Mouse (Mus musculus): ENCODE measurements around the gene Cd151. TPM values are rescaled to one million over a fixed set of nuclear protein-coding genes. Genes with fewer than 3 reads are reported as not detected.

Cd151 gene
- polyA plus RNA-seq, 1 experiment from 2014 or later, result 49.6 TPM

- peaks cover 53% of the 10 kb centered on the region for H3K4me1 ChIP-seq (ENCODE audit: insufficient read depth, low read depth, low read length)
- 12% methylated on average over 38 of the region's 38 CpGs for WGBS
- ATAC-seq, result no peak
- peak overlapping the region; percentile 46 for H3K9ac ChIP-seq (replicated peaks; ENCODE audit: low read depth)
- TF ChIP-seq CTCF (IDR thresholded peaks at IDR 0.05), result no peak
- DNase-seq (ENCODE audit: low spot score), result peak; percentile 44
- peak overlapping the region; percentile 28 for H3K4me3 ChIP-seq (ENCODE audit: low read depth, low read length)
- H3K27ac ChIP-seq (ENCODE audit: low read length), result peak overlapping the region; percentile 86
- H3K9me3 ChIP-seq (ENCODE audit: low read length), result no peaks in the 10 kb centered on the region
- no peaks in the 10 kb centered on the region; the same call in 1 of the 2 replicates for H3K27me3 ChIP-seq (replicated peaks; ENCODE audit: insufficient read depth, low read length)
- H3K36me3 ChIP-seq (ENCODE audit: insufficient read depth, low read length), result peaks cover under 1% of the 10 kb centered on the region; the same call in 1 of the 2 replicates
- peak overlapping the region; percentile 54 for H3K4me2 ChIP-seq (replicated peaks; ENCODE audit: low read depth, low read length)
Measured at GRCm38 (mm10) chr7:141464603-141465201, 2.5 kb upstream of the Cd151 start.

- peak; percentile 11 for DNase-seq (ENCODE audit: low spot score)
- ATAC-seq, result no peak
- Histone ChIP-seq H3K4me3 (ENCODE audit: low read depth, low read length) (no peak overlapping the region), H3K27ac (ENCODE audit: low read length) (no peak overlapping the region), H3K9me3 (ENCODE audit: low read length) (no peaks in the 10 kb centered on the region), H3K4me1 (ENCODE audit: insufficient read depth, low read depth, low read length) (peaks cover 52% of the 10 kb centered on the region), H3K9ac (replicated peaks; ENCODE audit: low read depth) (no peak overlapping the region), H3K36me3 (ENCODE audit: insufficient read depth, low read length) (0 out of 2 replicates have a peak, but pooled peaks cover 1% of the 10 kb centered on the region), H3K27me3 (replicated peaks; ENCODE audit: insufficient read depth, low read length) (no peaks in the 10 kb centered on the region; the same call in 1 of the 2 replicates), H3K4me2 (replicated peaks; ENCODE audit: low read depth, low read length) (0 out of 2 replicates have a peak overlapping the region, but pooled peaks have one; percentile 54)
- 38% methylated on average over 10 of the region's 10 CpGs for WGBS
- no peak for TF ChIP-seq EP300 (IDR thresholded peaks at IDR 0.05)
- TF ChIP-seq CTCF (IDR thresholded peaks at IDR 0.05), result no peak
Measured at GRCm38 (mm10) chr7:141465388-141466044, 1.7 kb upstream of the Cd151 start.

- H3K4me3 ChIP-seq (ENCODE audit: low read depth, low read length), result no peak overlapping the region
- H3K4me1 ChIP-seq (ENCODE audit: insufficient read depth, low read depth, low read length), result peaks cover 47% of the 10 kb centered on the region
- WGBS, result 73% methylated on average over 7 of the region's 7 CpGs
- H3K4me2 ChIP-seq (replicated peaks; ENCODE audit: low read depth, low read length), result no peak overlapping the region
- H3K27me3 ChIP-seq (replicated peaks; ENCODE audit: insufficient read depth, low read length), result no peaks in the 10 kb centered on the region; the same call in 1 of the 2 replicates
- H3K36me3 ChIP-seq (ENCODE audit: insufficient read depth, low read length), result peaks cover 6% of the 10 kb centered on the region
- ATAC-seq (no peak), DNase-seq (ENCODE audit: low spot score) (peak; percentile 51)
- H3K9me3 ChIP-seq (ENCODE audit: low read length), result no peaks in the 10 kb centered on the region
- TF ChIP-seq EP300 (IDR thresholded peaks at IDR 0.05) (no peak), CTCF (IDR thresholded peaks at IDR 0.05) (no peak)
- H3K27ac ChIP-seq (ENCODE audit: low read length), result no peak overlapping the region
- H3K9ac ChIP-seq (replicated peaks; ENCODE audit: low read depth), result no peak overlapping the region
Measured at GRCm38 (mm10) chr7:141466045-141466394, 1.2 kb upstream of the Cd151 start.

- TF ChIP-seq CTCF (IDR thresholded peaks at IDR 0.05) (no peak), EP300 (IDR thresholded peaks at IDR 0.05) (no peak)
- Histone ChIP-seq H3K4me2 (replicated peaks; ENCODE audit: low read depth, low read length) (peak overlapping the region; percentile 65), H3K4me3 (ENCODE audit: low read depth, low read length) (peak overlapping the region; percentile 74), H3K27ac (ENCODE audit: low read length) (peak overlapping the region; percentile 95), H3K27me3 (replicated peaks; ENCODE audit: insufficient read depth, low read length) (no peaks in the 10 kb centered on the region; the same call in 1 of the 2 replicates), H3K9ac (replicated peaks; ENCODE audit: low read depth) (peak overlapping the region; percentile 83), H3K36me3 (ENCODE audit: insufficient read depth, low read length) (peaks cover 11% of the 10 kb centered on the region), H3K9me3 (ENCODE audit: low read length) (no peaks in the 10 kb centered on the region), H3K4me1 (ENCODE audit: insufficient read depth, low read depth, low read length) (peaks cover 45% of the 10 kb centered on the region; the same call in 1 of the 2 replicates)
- 55% methylated on average over 10 of the region's 10 CpGs for WGBS
- ATAC-seq (no peak), DNase-seq (ENCODE audit: low spot score) (peak; percentile 14)
Measured at GRCm38 (mm10) chr7:141466607-141467148, 514 bp upstream of the Cd151 start.

GRCm38 (mm10) chr7:141468164-141468521 lies 951 bp downstream of the Cd151 start:
- Histone ChIP-seq H3K36me3 (ENCODE audit: insufficient read depth, low read length) (peaks cover 15% of the 10 kb centered on the region), H3K4me1 (ENCODE audit: insufficient read depth, low read depth, low read length) (peaks cover 43% of the 10 kb centered on the region; the same call in 1 of the 2 replicates), H3K27me3 (replicated peaks; ENCODE audit: insufficient read depth, low read length) (no peaks in the 10 kb centered on the region; the same call in 1 of the 2 replicates), H3K9ac (replicated peaks; ENCODE audit: low read depth) (peak overlapping the region; percentile 83), H3K9me3 (ENCODE audit: low read length) (no peaks in the 10 kb centered on the region), H3K4me2 (replicated peaks; ENCODE audit: low read depth, low read length) (peak overlapping the region; percentile 65), H3K27ac (ENCODE audit: low read length) (peak overlapping the region; percentile 95), H3K4me3 (ENCODE audit: low read depth, low read length) (peak overlapping the region; percentile 74)
- DNase-seq (ENCODE audit: low spot score) (peak; percentile 75), ATAC-seq (peak; percentile 24)
- TF ChIP-seq EP300 (IDR thresholded peaks at IDR 0.05) (no peak), CTCF (IDR thresholded peaks at IDR 0.05) (no peak)
- WGBS, result 6% methylated on average over 5 of the region's 5 CpGs

GRCm38 (mm10) chr7:141468522-141469211 lies 1.5 kb downstream of the Cd151 start:
- DNase-seq (ENCODE audit: low spot score), result peak; percentile 93
- WGBS, result 3% methylated on average over 8 of the region's 8 CpGs

More at GRCm38 (mm10) chr7:141468522-141469211, 1.5 kb downstream of the Cd151 start:
- Histone ChIP-seq H3K27me3 (replicated peaks; ENCODE audit: insufficient read depth, low read length) (no peaks in the 10 kb centered on the region; the same call in 1 of the 2 replicates), H3K27ac (ENCODE audit: low read length) (peak overlapping the region; percentile 95), H3K4me2 (replicated peaks; ENCODE audit: low read depth, low read length) (peak overlapping the region; percentile 65), H3K36me3 (ENCODE audit: insufficient read depth, low read length) (peaks cover 15% of the 10 kb centered on the region), H3K4me1 (ENCODE audit: insufficient read depth, low read depth, low read length) (peaks cover 39% of the 10 kb centered on the region; the same call in 1 of the 2 replicates), H3K9me3 (ENCODE audit: low read length) (no peaks in the 10 kb centered on the region), H3K4me3 (ENCODE audit: low read depth, low read length) (peak overlapping the region; percentile 74), H3K9ac (replicated peaks; ENCODE audit: low read depth) (peak overlapping the region; percentile 83; the same call in 1 of the 2 replicates)
- ATAC-seq, result peak; percentile 75
- TF ChIP-seq CTCF (IDR thresholded peaks at IDR 0.05), result peak; percentile 68
- TF ChIP-seq EP300 (IDR thresholded peaks at IDR 0.05), result peak; percentile 26; the same call in 1 of the 2 replicates

Measured in lung, postnatal 0 days (tissue).